Mouse (Mus musculus) adrenal gland, postnatal 0 days (tissue): ENCODE results near the gene Dyrk3. TPM values are rescaled to one million over a fixed set of nuclear protein-coding genes. Genes with fewer than 3 reads are reported as not detected.

Experiments used
- polyA plus RNA-seq: library from polyadenylated mRNA; unstranded; fragments of >200 nt; fragmentation: Nextera tagmentation; extraction: Ambion mirVana; gene quantifications from 2 replicates; pipeline ENCODE4 v1.2.1, GENCODE M21; 2015

The Dyrk3 gene
- polyA plus RNA-seq: 5.0 and 6.6 TPM in 2 replicates

GRCm38 (mm10) chr1:131138191-131139016 is at the start of gene Dyrk3:
Gene Dyrk3 (minus strand): TSS chr1:131138340.

GRCm38 (mm10) chr1:131153018-131153629 is 15.0 kb upstream of the Dyrk3 start, which contains the start of gene Eif2d:
Gene Eif2d (plus strand): TSS chr1:131153181.

GRCm38 (mm10) chr1:131097700-131098094 is 40.4 kb downstream of the Dyrk3 start, which contains the start of gene Mapkapk2:
Gene Mapkapk2 (minus strand): TSS chr1:131097826.

Other genes starting within 250 kb of the Dyrk3 start
- not detected in 2 replicates for gene Il20, start 226.9 kb downstream of the Dyrk3 start, polyA plus RNA-seq
- gene Il19, start 198.2 kb downstream of the Dyrk3 start, polyA plus RNA-seq: 0.65 TPM in 1 of 2 replicates, not detected in the other
- 0.09 TPM in 1 of 2 replicates, not detected in the other for gene Il10, start 118.5 kb downstream of the Dyrk3 start, polyA plus RNA-seq
- gene Mapkapk2, start 40.5 kb downstream of the Dyrk3 start, polyA plus RNA-seq: 39.8 and 64.5 TPM in 2 replicates
- 32.4 and 47.2 TPM in 2 replicates for gene Eif2d, start 14.8 kb upstream of the Dyrk3 start, polyA plus RNA-seq
- gene Rassf5, start 106.9 kb upstream of the Dyrk3 start, polyA plus RNA-seq: 2.6 and 4.2 TPM in 2 replicates
- gene Ikbke, start 141.3 kb upstream of the Dyrk3 start, polyA plus RNA-seq: 3.8 and 4.9 TPM in 2 replicates